Mouse (Mus musculus) midbrain, embryonic 10.5 days (tissue): ENCODE measurements around the gene Cfap61. TPM values are rescaled to one million over a fixed set of nuclear protein-coding genes. Genes with fewer than 3 reads are reported as not detected.

Experiments used
- DNase-seq: peaks from one replicate; pipeline ENCODE4 v3.0.0-alpha.2; 2017; ENCODE audit warnings: low spot score
- H3K27ac ChIP-seq: fragments of 300-500 bp; sonication (generic); replicated peaks from 2 replicates; pipeline ENCODE4 v1.5.1; 2016; ENCODE audit warnings: mild to moderate bottlenecking
- H3K27me3 ChIP-seq: fragments of 300-500 bp; sonication (generic); 2 replicates; pipeline ENCODE4 v1.6.1; 2016; ENCODE audit warnings: low read depth, mild to moderate bottlenecking; ENCODE audit not compliant: poor library complexity, severe bottlenecking
- H3K36me3 ChIP-seq: fragments of 300-500 bp; sonication (generic); 2 replicates; pipeline ENCODE4 v1.6.1; 2016; ENCODE audit warnings: mild to moderate bottlenecking, moderate library complexity
- H3K4me1 ChIP-seq: fragments of 300-500 bp; sonication (generic); 2 replicates; pipeline ENCODE4 v1.6.1; 2016
- H3K4me3 ChIP-seq: fragments of 300-500 bp; sonication (generic); 2 replicates; pipeline ENCODE4 v1.5.1; 2016; ENCODE audit warnings: mild to moderate bottlenecking, moderate library complexity
- H3K9me3 ChIP-seq: fragments of 300-500 bp; sonication (generic); replicated peaks from 2 replicates; pipeline ENCODE4 v1.6.1; 2016; ENCODE audit warnings: mild to moderate bottlenecking
- WGBS: fragments of 180-500 bp; shearing (Covaris S2); methylation state at CpG from one replicate; pipeline ENCODE4 v1.1.7; 2016; 5-methylcytosine and 5-hydroxymethylcytosine counted together
- polyA plus RNA-seq: library from polyadenylated mRNA; unstranded; fragments of >200 nt; fragmentation: Nextera tagmentation; extraction: Ambion mirVana; gene quantifications from 2 replicates; pipeline ENCODE4 v1.2.1, GENCODE M21; 2016

Cfap61 gene
- polyA plus RNA-seq, 1 experiment from 2014 or later = 0.75 TPM

- Histone ChIP-seq H3K4me3 (peak overlapping the region; percentile 71), H3K36me3 (no peaks in the 10 kb centered on the region), H3K27me3 (peaks cover 99% of the 10 kb centered on the region), H3K9me3 (no peaks in the 10 kb centered on the region), H3K27ac (peak overlapping the region; percentile 90), H3K4me1 (peaks cover 59% of the 10 kb centered on the region)
- WGBS = 10% methylated on average over 7 of the region's 7 CpGs
- no peak for DNase-seq
Observed at GRCm38 (mm10) chr2:146224141-146224540, 289.6 kb downstream of the Cfap61 start.

GRCm38 (mm10) chr2:146225818-146226217 is 291.2 kb downstream of the Cfap61 start:
- H3K4me3 ChIP-seq = peak overlapping the region; percentile 71; the same call in 1 of the 2 replicates
- H3K27me3 ChIP-seq = peaks cover 91% of the 10 kb centered on the region
- H3K9me3 ChIP-seq = no peaks in the 10 kb centered on the region
- no peaks in the 10 kb centered on the region for H3K36me3 ChIP-seq
- no peak overlapping the region for H3K27ac ChIP-seq
- 12% methylated on average over 6 of the region's 6 CpGs for WGBS
- no peak for DNase-seq
- H3K4me1 ChIP-seq = peaks cover 42% of the 10 kb centered on the region

- no peak overlapping the region for H3K27ac ChIP-seq
- H3K4me3 ChIP-seq = no peak overlapping the region
- 6% methylated on average over 9 of the region's 9 CpGs for WGBS
- H3K9me3 ChIP-seq = no peaks in the 10 kb centered on the region
- H3K36me3 ChIP-seq = no peaks in the 10 kb centered on the region
- H3K4me1 ChIP-seq = peaks cover 36% of the 10 kb centered on the region
- peak; percentile 51 for DNase-seq
- peaks cover 89% of the 10 kb centered on the region for H3K27me3 ChIP-seq
Observed at GRCm38 (mm10) chr2:146226484-146226883, 291.9 kb downstream of the Cfap61 start.

GRCm38 (mm10) chr2:146227646-146228045 is 293.1 kb downstream of the Cfap61 start:
- no peaks in the 10 kb centered on the region for H3K9me3 ChIP-seq
- H3K4me1 ChIP-seq = peaks cover 26% of the 10 kb centered on the region
- H3K36me3 ChIP-seq = no peaks in the 10 kb centered on the region
- WGBS = 63% methylated on average over 3 of the region's 3 CpGs
- peaks cover 86% of the 10 kb centered on the region for H3K27me3 ChIP-seq
- H3K4me3 ChIP-seq = no peak overlapping the region
- DNase-seq = no peak
- no peak overlapping the region for H3K27ac ChIP-seq

- Histone ChIP-seq H3K4me3 (no peak overlapping the region), H3K27ac (no peak overlapping the region), H3K9me3 (no peaks in the 10 kb centered on the region), H3K27me3 (peaks cover 78% of the 10 kb centered on the region), H3K36me3 (no peaks in the 10 kb centered on the region), H3K4me1 (peaks cover 18% of the 10 kb centered on the region)
- no peak for DNase-seq
- 76% methylated on average over 2 of the region's 2 CpGs for WGBS
Observed at GRCm38 (mm10) chr2:146228435-146228834, 293.9 kb downstream of the Cfap61 start.

- H3K36me3 ChIP-seq = no peaks in the 10 kb centered on the region
- H3K4me3 ChIP-seq = no peak overlapping the region
- H3K9me3 ChIP-seq = no peaks in the 10 kb centered on the region
- WGBS = 95% methylated on average over 2 of the region's 2 CpGs
- DNase-seq = no peak
- peaks cover 48% of the 10 kb centered on the region for H3K27me3 ChIP-seq
- H3K4me1 ChIP-seq = peaks cover 4% of the 10 kb centered on the region
- no peak overlapping the region for H3K27ac ChIP-seq
Observed at GRCm38 (mm10) chr2:146231485-146231884, 296.9 kb downstream of the Cfap61 start.

GRCm38 (mm10) chr2:146239196-146239747 is 304.7 kb downstream of the Cfap61 start:
- Histone ChIP-seq H3K36me3 (peaks cover 4% of the 10 kb centered on the region; the same call in 1 of the 2 replicates), H3K27me3 (0 out of 2 replicates have a peak, but pooled peaks cover 4% of the 10 kb centered on the region), H3K9me3 (no peaks in the 10 kb centered on the region), H3K4me3 (no peak overlapping the region), H3K27ac (no peak overlapping the region), H3K4me1 (no peaks in the 10 kb centered on the region)
- 88% methylated on average over 4 of the region's 4 CpGs for WGBS
- no peak for DNase-seq

GRCm38 (mm10) chr2:146244049-146244448 is 309.5 kb downstream of the Cfap61 start:
- no peak overlapping the region for H3K27ac ChIP-seq
- no peak for DNase-seq
- peaks cover 4% of the 10 kb centered on the region; the same call in 1 of the 2 replicates for H3K36me3 ChIP-seq
- H3K4me3 ChIP-seq = no peak overlapping the region
- H3K4me1 ChIP-seq = peaks cover 35% of the 10 kb centered on the region
- 95% methylated on average over 2 of the region's 2 CpGs for WGBS
- H3K27me3 ChIP-seq = 0 out of 2 replicates have a peak, but pooled peaks cover 4% of the 10 kb centered on the region
- no peaks in the 10 kb centered on the region for H3K9me3 ChIP-seq

GRCm38 (mm10) chr2:146245401-146245800 is 310.8 kb downstream of the Cfap61 start:
- no peaks in the 10 kb centered on the region for H3K9me3 ChIP-seq
- H3K27ac ChIP-seq = no peak overlapping the region
- H3K27me3 ChIP-seq = 0 out of 2 replicates have a peak, but pooled peaks cover 4% of the 10 kb centered on the region
- H3K4me3 ChIP-seq = no peak overlapping the region
- no peak for DNase-seq
- H3K4me1 ChIP-seq = peaks cover 45% of the 10 kb centered on the region
- peaks cover 4% of the 10 kb centered on the region; the same call in 1 of the 2 replicates for H3K36me3 ChIP-seq
- WGBS = 70% methylated on average over 7 of the region's 7 CpGs

- H3K27me3 ChIP-seq = 0 out of 2 replicates have a peak, but pooled peaks cover 4% of the 10 kb centered on the region
- DNase-seq = no peak
- 86% methylated on average over 4 of the region's 4 CpGs for WGBS
- H3K27ac ChIP-seq = no peak overlapping the region; the same call in 1 of the 2 replicates
- no peaks in the 10 kb centered on the region for H3K9me3 ChIP-seq
- peaks cover 50% of the 10 kb centered on the region for H3K4me1 ChIP-seq
- no peak overlapping the region for H3K4me3 ChIP-seq
- H3K36me3 ChIP-seq = peaks cover 4% of the 10 kb centered on the region; the same call in 1 of the 2 replicates
Observed at GRCm38 (mm10) chr2:146246409-146247075, 312.0 kb downstream of the Cfap61 start.

GRCm38 (mm10) chr2:146247576-146247975 is 313.0 kb downstream of the Cfap61 start:
- no peak overlapping the region for H3K4me3 ChIP-seq
- H3K27ac ChIP-seq = peak overlapping the region; percentile 64; the same call in 1 of the 2 replicates

GRCm38 (mm10) chr2:146249033-146249432 is 314.4 kb downstream of the Cfap61 start:
- no peak for DNase-seq
- Histone ChIP-seq H3K36me3 (peaks cover 2% of the 10 kb centered on the region; the same call in 1 of the 2 replicates), H3K27me3 (0 out of 2 replicates have a peak, but pooled peaks cover under 1% of the 10 kb centered on the region), H3K4me1 (peaks cover 56% of the 10 kb centered on the region), H3K4me3 (no peak overlapping the region), H3K27ac (peak overlapping the region; percentile 69; the same call in 1 of the 2 replicates), H3K9me3 (no peaks in the 10 kb centered on the region)
- WGBS = 81% methylated on average over 7 of the region's 7 CpGs

More at GRCm38 (mm10) chr2:146247576-146247975, 313.0 kb downstream of the Cfap61 start:
- H3K9me3 ChIP-seq = no peaks in the 10 kb centered on the region
- WGBS = 50% methylated on average over 6 of the region's 6 CpGs
- H3K36me3 ChIP-seq = peaks cover 4% of the 10 kb centered on the region; the same call in 1 of the 2 replicates
- 0 out of 2 replicates have a peak, but pooled peaks cover 4% of the 10 kb centered on the region for H3K27me3 ChIP-seq
- no peak for DNase-seq
- peaks cover 53% of the 10 kb centered on the region for H3K4me1 ChIP-seq
